Mouse (Mus musculus): ENCODE data around the gene Calhm6.

Gene Calhm6

GRCm38 (mm10) chr10:34096418-34096883 is 31.3 kb downstream of the Calhm6 start, which contains the start of gene Calhm5:
TSS of gene Calhm5 (minus strand) at chr10:34096519.
- peak; percentile 86 for DNase-seq (ENCODE audit: low spot score)

- no peak for DNase-seq (ENCODE audit: low spot score)
Observed at GRCm38 (mm10) chr10:34095964-34096363, 31.8 kb downstream of the Calhm6 start.

- no peak for DNase-seq (ENCODE audit: low spot score)
Observed at GRCm38 (mm10) chr10:34095147-34095546, 32.6 kb downstream of the Calhm6 start.

GRCm38 (mm10) chr10:34091888-34092287 is 35.9 kb downstream of the Calhm6 start:
- DNase-seq (ENCODE audit: low spot score), result no peak

- no peak for DNase-seq (ENCODE audit: low spot score)
Observed at GRCm38 (mm10) chr10:34090481-34090880, 37.3 kb downstream of the Calhm6 start.

- DNase-seq (ENCODE audit: low spot score), result no peak
Observed at GRCm38 (mm10) chr10:34089517-34089916, 38.3 kb downstream of the Calhm6 start.

- DNase-seq (ENCODE audit: low spot score), result no peak
Observed at GRCm38 (mm10) chr10:34088515-34088914, 39.3 kb downstream of the Calhm6 start.

- DNase-seq (ENCODE audit: low spot score), result no peak
Observed at GRCm38 (mm10) chr10:34086514-34086913, 41.3 kb downstream of the Calhm6 start.
